Mouse (Mus musculus) neutrophil, adult 65 days (primary cell): ENCODE data around the gene Amigo3. TPM values are rescaled to one million over a fixed set of nuclear protein-coding genes. Genes with fewer than 3 reads are reported as not detected.

ENCODE experiments used
- total RNA-seq: library from RNA; stranded (reverse); gene quantifications from 2 replicates; pipeline ENCODE4 v1.2.4, GENCODE M21; 2023

The Amigo3 gene
- total RNA-seq: 4.5 and 5.6 TPM in 2 replicates

GRCm38 (mm10) chr9:108052885-108053664 lies at the start of gene Amigo3:
Amigo3 (plus strand) TSS chr9:108053159.

DNA sequence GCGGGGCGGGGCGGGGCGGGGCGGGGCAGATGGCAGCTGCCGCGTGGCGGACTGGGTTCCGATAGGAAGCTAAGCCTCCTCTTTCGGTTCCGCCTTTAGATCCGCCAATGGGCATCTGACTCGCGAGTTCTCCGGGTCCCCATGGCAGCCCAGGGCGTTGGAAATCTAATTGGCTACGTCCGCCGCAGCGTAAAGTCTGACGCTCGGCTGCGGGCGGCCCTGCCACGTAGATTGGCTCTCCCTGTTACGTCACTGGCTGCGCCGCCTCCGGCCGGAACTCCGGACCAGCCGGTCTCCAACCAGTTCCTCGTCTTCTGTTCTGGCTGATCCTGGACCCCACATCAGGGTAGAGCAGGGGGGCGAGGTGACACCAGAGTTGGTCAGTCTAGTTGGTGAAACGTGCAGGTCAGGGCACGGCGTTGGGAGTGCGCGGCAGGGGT lies 3.9 kb upstream of the Amigo3 start, which contains the start of gene Gmppb:
Gene Gmppb (plus strand): TSS at position 227 of the 440 bp plus-strand sequence.

DNA sequence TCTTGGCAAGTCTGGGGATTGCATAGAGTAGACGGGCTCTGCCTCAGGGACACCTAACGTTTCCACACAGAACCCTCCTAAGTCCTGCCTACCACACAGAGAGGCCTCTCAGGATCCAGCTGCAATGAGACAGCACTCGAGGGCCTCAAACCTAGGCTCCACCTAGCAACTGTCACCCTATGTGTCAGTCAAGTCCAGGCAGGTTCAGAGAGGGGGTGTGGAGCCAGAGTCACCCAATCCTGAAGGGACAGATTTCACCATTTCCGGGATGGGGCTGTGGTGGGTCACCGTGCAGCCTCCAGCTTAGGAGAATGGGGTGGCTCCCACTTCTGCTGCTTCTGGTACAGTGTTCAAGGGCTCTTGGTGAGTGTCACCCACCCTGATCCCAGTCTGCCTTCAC lies 27.2 kb downstream of the Amigo3 start, which contains the start of gene Mst1:
Gene Mst1 (plus strand): TSS at position 269 of the 400 bp plus-strand sequence.

DNA sequence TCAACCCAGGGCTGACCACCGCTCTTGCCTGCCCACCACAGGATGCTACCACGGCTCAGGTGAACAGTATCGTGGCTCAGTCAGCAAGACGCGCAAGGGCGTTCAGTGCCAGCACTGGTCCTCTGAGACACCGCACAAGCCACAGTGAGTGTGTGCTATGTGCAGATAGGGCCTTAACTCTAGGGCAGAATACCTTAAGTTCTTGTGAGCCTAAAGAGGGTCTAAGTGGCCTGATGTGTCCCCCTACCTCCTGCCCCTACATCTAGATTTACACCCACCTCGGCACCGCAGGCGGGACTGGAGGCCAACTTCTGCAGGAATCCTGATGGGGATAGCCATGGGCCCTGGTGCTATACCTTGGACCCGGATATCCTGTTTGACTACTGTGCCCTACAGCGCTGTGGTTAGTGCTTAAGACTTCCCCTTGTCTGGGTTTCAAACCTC lies 30.1 kb downstream of the Amigo3 start, which contains the start of gene Rnf123:
Gene Rnf123 (minus strand): TSS at position 359 of the 444 bp plus-strand sequence.

GRCm38 (mm10) chr9:108094184-108094941 lies 41.4 kb downstream of the Amigo3 start, which contains the start of gene Apeh:
Apeh (minus strand) TSS chr9:108094606.

Other genes with a start within 250 kb of the Amigo3 start
- 49.9 and 76.4 TPM in 2 replicates for gene Rbm6, start 179.9 kb upstream of the Amigo3 start, total RNA-seq
- 9.3 and 9.5 TPM in 2 replicates for gene Mon1a, start 165.0 kb upstream of the Amigo3 start, total RNA-seq
- gene Mst1r, start 146.3 kb upstream of the Amigo3 start, total RNA-seq: 0.29 and 0.69 TPM in 2 replicates
- gene Actl11, start 124.7 kb upstream of the Amigo3 start, total RNA-seq: not detected in 2 replicates
- gene Camkv, start 117.5 kb upstream of the Amigo3 start, total RNA-seq: not detected in 2 replicates
- 19.4 and 24.4 TPM in 2 replicates for gene Traip, start 103.0 kb upstream of the Amigo3 start, total RNA-seq
- 71.8 and 86.9 TPM in 2 replicates for gene Uba7, start 77.7 kb upstream of the Amigo3 start, total RNA-seq
- gene Gm20661, start 70.1 kb upstream of the Amigo3 start, total RNA-seq: 0.41 TPM in 1 of 2 replicates, not detected in the other
- gene Inka1, start 67.3 kb upstream of the Amigo3 start, total RNA-seq: 1.6 and 1.9 TPM in 2 replicates
- gene Cdhr4, start 60.7 kb upstream of the Amigo3 start, total RNA-seq: not detected in 2 replicates
- gene Gm20662, start 56.8 kb upstream of the Amigo3 start, total RNA-seq: not detected in 2 replicates
- gene Ip6k1, start 50.7 kb upstream of the Amigo3 start, total RNA-seq: 111 and 125 TPM in 2 replicates
- 22.0 and 22.4 TPM in 2 replicates for gene Gmppb, start 3.9 kb upstream of the Amigo3 start, total RNA-seq
- not detected in 2 replicates for gene Mst1, start 27.3 kb downstream of the Amigo3 start, total RNA-seq
- gene Rnf123, start 30.2 kb downstream of the Amigo3 start, total RNA-seq: 40.6 and 40.9 TPM in 2 replicates
- 42.5 and 52.9 TPM in 2 replicates for gene Apeh, start 41.4 kb downstream of the Amigo3 start, total RNA-seq
- 0.27 and 0.51 TPM in 2 replicates for gene Bsn, start 137.2 kb downstream of the Amigo3 start, total RNA-seq
- 4.5 and 4.8 TPM in 2 replicates for gene Dag1, start 210.8 kb downstream of the Amigo3 start, total RNA-seq
- gene Nicn1, start 237.3 kb downstream of the Amigo3 start, total RNA-seq: 0.75 and 1.5 TPM in 2 replicates
- gene Amt, start 243.7 kb downstream of the Amigo3 start, total RNA-seq: not detected in 2 replicates